Mouse (Mus musculus): ENCODE results near the gene Lrrc43. TPM values are rescaled to one million over a fixed set of nuclear protein-coding genes. Genes with fewer than 3 reads are reported as not detected.
"Not testable (repeated sequence)": the region's sequence is repeated elsewhere in the genome, so short reads cannot be mapped to it uniquely, and the experiment has no call there.

The Lrrc43 gene
- total RNA-seq, 2 experiments from 2014 or later = 1.4 to 2.1 TPM

GRCm38 (mm10) chr5:123510160-123510559, 21.1 kb downstream of the Lrrc43 start, which contains the start of gene B3gnt4:
B3gnt4 (plus strand) TSS chr5:123510460.
- intact Hi-C loops (cut with DNase I) = no loop called here
- no peak for DNase-seq (ENCODE audit: extremely low spot score in 1 of 2, low spot score in 2 of 2)

GRCm38 (mm10) chr5:123511426-123511825, 22.3 kb downstream of the Lrrc43 start:
- intact Hi-C loops (cut with DNase I); DNase-seq (ENCODE audit: extremely low spot score in 1 of 2, low spot score in 2 of 2): not testable (repeated sequence)

- intact Hi-C loops (cut with DNase I) = no loop called here
- DNase-seq (ENCODE audit: extremely low spot score in 1 of 2, low spot score in 2 of 2) = no peak
Observed at GRCm38 (mm10) chr5:123512102-123512501, 23.0 kb downstream of the Lrrc43 start.

- intact Hi-C loops (cut with DNase I) = no loop called here
- no peak for DNase-seq (ENCODE audit: extremely low spot score in 1 of 2, low spot score in 2 of 2)
Observed at GRCm38 (mm10) chr5:123514871-123515270, 25.8 kb downstream of the Lrrc43 start.

- DNase-seq (ENCODE audit: extremely low spot score in 1 of 2, low spot score in 2 of 2) = no peak
- intact Hi-C loops (cut with DNase I) = no loop called here
Observed at GRCm38 (mm10) chr5:123520666-123521065, 31.6 kb downstream of the Lrrc43 start.

- intact Hi-C loops (cut with DNase I) = no loop called here
- DNase-seq (ENCODE audit: extremely low spot score in 1 of 2, low spot score in 2 of 2) = no peak
Observed at GRCm38 (mm10) chr5:123521621-123522020, 32.5 kb downstream of the Lrrc43 start.

GRCm38 (mm10) chr5:123522166-123522565, 33.1 kb downstream of the Lrrc43 start:
- intact Hi-C loops (cut with DNase I) = no loop called here
- no peak for DNase-seq (ENCODE audit: extremely low spot score in 1 of 2, low spot score in 2 of 2)

GRCm38 (mm10) chr5:123523692-123524392, 34.7 kb downstream of the Lrrc43 start, which contains the start of gene Diablo:
Diablo (minus strand) TSS chr5:123524176.
- DNase-seq (ENCODE audit: extremely low spot score in 1 of 2, low spot score in 2 of 2) = peak; percentile 98 to 100
- intact Hi-C loops (cut with DNase I) = no loop called here

GRCm38 (mm10) chr5:123524393-123524750, 35.3 kb downstream of the Lrrc43 start:
- no peak for DNase-seq (ENCODE audit: extremely low spot score in 1 of 2, low spot score in 2 of 2)
- intact Hi-C loops (cut with DNase I) = no loop called here

GRCm38 (mm10) chr5:123525281-123525680, 36.2 kb downstream of the Lrrc43 start, which contains the start of gene Gm49027:
Gm49027 (minus strand) TSS chr5:123525488.
- intact Hi-C loops (cut with DNase I) = no loop called here
- DNase-seq (ENCODE audit: extremely low spot score in 1 of 2, low spot score in 2 of 2) = no peak

GRCm38 (mm10) chr5:123525916-123526495, 36.9 kb downstream of the Lrrc43 start:
- DNase-seq (ENCODE audit: extremely low spot score in 1 of 2, low spot score in 2 of 2) = no peak
- intact Hi-C loops (cut with DNase I) = no loop called here

GRCm38 (mm10) chr5:123528641-123529040, 39.5 kb downstream of the Lrrc43 start:
- intact Hi-C loops (cut with DNase I) = no loop called here
- DNase-seq (ENCODE audit: extremely low spot score in 1 of 2, low spot score in 2 of 2) = no peak

GRCm38 (mm10) chr5:123530056-123530455, 41.0 kb downstream of the Lrrc43 start:
- DNase-seq (ENCODE audit: extremely low spot score in 1 of 2, low spot score in 2 of 2) = no peak
- intact Hi-C loops (cut with DNase I) = no loop called here

- no peak for DNase-seq (ENCODE audit: extremely low spot score in 1 of 2, low spot score in 2 of 2)
- intact Hi-C loops (cut with DNase I) = no loop called here
Observed at GRCm38 (mm10) chr5:123533801-123534200, 44.7 kb downstream of the Lrrc43 start.

- intact Hi-C loops (cut with DNase I) = no loop called here
- DNase-seq (ENCODE audit: extremely low spot score in 1 of 2, low spot score in 2 of 2) = no peak
Observed at GRCm38 (mm10) chr5:123555693-123556092, 66.6 kb downstream of the Lrrc43 start.

GRCm38 (mm10) chr5:123556451-123556850, 67.3 kb downstream of the Lrrc43 start:
- DNase-seq (ENCODE audit: extremely low spot score in 1 of 2, low spot score in 2 of 2) = peak; percentile 31 to 67
- intact Hi-C loops (cut with DNase I) = no loop called here

Small RNAs within 50 kb of the gene (microRNA-seq; reads per million reads assigned to microRNA genes)
- 2.9 reads per million, percentile 2 among the genes with 10 or more reads in this experiment for gene Mir7647

Other genes with a start within 250 kb of the Lrrc43 start
- 1 to 10 TPM; 6.3 to 7.2 TPM for gene Wdr66, start 237.2 kb upstream of the Lrrc43 start, total RNA-seq (2021)
- 10 to 100 TPM; 81.4 to 83.3 TPM for gene Bcl7a, start 145.5 kb upstream of the Lrrc43 start, total RNA-seq (2021)
- gene Mlxip, start 94.5 kb upstream of the Lrrc43 start, total RNA-seq (2021) = 10 to 100 TPM; 22.6 to 24.6 TPM
- gene Il31, start 184 bp downstream of the Lrrc43 start, total RNA-seq (2021) = not detected
- gene B3gnt4, start 21.2 kb downstream of the Lrrc43 start, total RNA-seq (2021) = 1 to 10 TPM; 1.1 to 1.2 TPM
- 10 to 100 TPM; 41.3 to 45.8 TPM for gene Diablo, start 34.9 kb downstream of the Lrrc43 start, total RNA-seq (2021)
- 1 to 10 TPM; 4.7 to 5.0 TPM for gene Gm49027, start 36.2 kb downstream of the Lrrc43 start, total RNA-seq (2021)
- gene Vps33a, start 83.7 kb downstream of the Lrrc43 start, total RNA-seq (2021) = 10 to 100 TPM; 70.1 to 76.9 TPM
- gene Clip1, start 195.3 kb downstream of the Lrrc43 start, total RNA-seq (2021) = 100 to 1,000 TPM; 112 to 122 TPM
- gene Zcchc8, start 231.8 kb downstream of the Lrrc43 start, total RNA-seq (2021) = 10 to 100 TPM; 45.0 to 47.6 TPM